10 mouse cellular contexts compared by ENCODE assay signal in the genomic region with DNA sequence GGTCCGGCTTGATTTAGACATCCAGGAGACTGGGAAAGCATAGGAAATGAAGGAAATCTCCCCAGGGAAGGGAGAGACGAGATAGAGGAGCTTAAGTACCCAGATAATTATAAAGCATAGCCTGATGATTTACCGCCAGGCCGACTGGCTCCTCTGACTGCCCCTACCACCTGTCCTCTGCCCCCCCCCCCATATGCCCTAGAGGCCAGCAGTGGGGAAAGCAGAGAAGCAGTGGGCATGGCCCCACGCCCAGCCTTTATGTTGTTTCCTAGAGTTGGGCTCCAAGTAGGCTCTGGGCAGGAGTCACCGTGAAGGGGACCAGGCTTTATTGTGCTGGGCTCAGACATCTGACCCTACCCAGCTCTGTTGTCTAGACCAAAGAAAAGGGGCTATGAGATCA. TPM values are rescaled to one million over a fixed set of nuclear protein-coding genes. Genes with fewer than 3 reads are reported as not detected.
A peak's percentile ranks its signal among the peaks of the same experiment; 100 is the strongest.
DNase-seq lines count a peak whose midpoint lies in the region; ATAC-seq lines count a peak whose summit lies in the region.
"Had no signal": no experiment of that assay in that cellular context is flagged by ENCODE, and none has a peak within 500 bp of the region (broad histone marks: within the 10 kb centered on the region; RNA-seq: fewer than 3 reads in every experiment).

No protein-coding gene starts in this region.

- peak overlapping the region; percentile 69; the same call in 1 of the 2 replicates for H3K27ac ChIP-seq in hindbrain, embryonic 14.5 days
- H3K27ac ChIP-seq in hindbrain, embryonic 11.5 days (ENCODE audit: low read depth, low read length): no peak overlapping the region
- H3K27ac ChIP-seq in midbrain, embryonic 16.5 days (ENCODE audit: low read length): peak overlapping the region; percentile 56; the same call in 1 of the 2 replicates
- no peak overlapping the region for H3K27ac ChIP-seq in midbrain, embryonic 11.5 days (ENCODE audit: low read depth, low read length)
- H3K27ac ChIP-seq: macrophage had no signal

- peaks cover 69% of the 10 kb centered on the region for H3K36me3 ChIP-seq in hindbrain, embryonic 14.5 days (replicated peaks; ENCODE audit: control insufficient read depth, insufficient read depth)
- H3K36me3 ChIP-seq in hindbrain, embryonic 11.5 days (ENCODE audit: control insufficient read depth, insufficient read depth, low read length): no peaks in the 10 kb centered on the region
- H3K36me3 ChIP-seq in midbrain, embryonic 16.5 days (ENCODE audit: control insufficient read depth, insufficient read depth, low read length): peaks cover 4% of the 10 kb centered on the region
- no peaks in the 10 kb centered on the region for H3K36me3 ChIP-seq in midbrain, embryonic 11.5 days (ENCODE audit: control insufficient read depth, insufficient read depth, low read length)

- H3K4me2 ChIP-seq in hindbrain, embryonic 14.5 days (replicated peaks): no peak overlapping the region
- H3K4me2 ChIP-seq in hindbrain, embryonic 11.5 days (replicated peaks; ENCODE audit: low read depth, low read length): no peak overlapping the region
- no peak overlapping the region for H3K4me2 ChIP-seq in midbrain, embryonic 16.5 days (ENCODE audit: low read length)
- no peak overlapping the region for H3K4me2 ChIP-seq in midbrain, embryonic 11.5 days
- H3K4me2 ChIP-seq: limb, embryonic 15.5 days had no signal

- H3K4me1 ChIP-seq in hindbrain, embryonic 14.5 days (replicated peaks; ENCODE audit: control insufficient read depth, insufficient read depth, low read length): peaks cover 28% of the 10 kb centered on the region
- H3K4me1 ChIP-seq in hindbrain, embryonic 11.5 days (replicated peaks; ENCODE audit: control insufficient read depth, insufficient read depth, low read length): peaks cover 4% of the 10 kb centered on the region; the same call in 1 of the 2 replicates
- H3K4me1 ChIP-seq in midbrain, embryonic 16.5 days (ENCODE audit: control insufficient read depth, insufficient read depth, low read length): peaks cover 20% of the 10 kb centered on the region
- H3K4me1 ChIP-seq in midbrain, embryonic 11.5 days (ENCODE audit: control insufficient read depth, insufficient read depth, low read length): no peaks in the 10 kb centered on the region; the same call in 1 of the 2 replicates

- H3K27me3 ChIP-seq in hindbrain, embryonic 14.5 days (ENCODE audit: control insufficient read depth, insufficient read depth, low read length): no peaks in the 10 kb centered on the region
- H3K27me3 ChIP-seq in hindbrain, embryonic 11.5 days (ENCODE audit: control insufficient read depth, insufficient read depth, low read length): no peaks in the 10 kb centered on the region; the same call in 1 of the 2 replicates
- H3K27me3 ChIP-seq in midbrain, embryonic 16.5 days (ENCODE audit: control insufficient read depth, insufficient read depth, low read depth, low read length): no peaks in the 10 kb centered on the region
- peaks cover 3% of the 10 kb centered on the region for H3K27me3 ChIP-seq in midbrain, embryonic 11.5 days (ENCODE audit: control insufficient read depth, insufficient read depth, low read length)
- H3K27me3 ChIP-seq: limb, embryonic 15.5 days had no signal

- no peak overlapping the region for H3K4me3 ChIP-seq in hindbrain, embryonic 14.5 days (replicated peaks; ENCODE audit: low read length)
- no peak overlapping the region for H3K4me3 ChIP-seq in hindbrain, embryonic 11.5 days (ENCODE audit: low read depth, low read length)
- H3K4me3 ChIP-seq in midbrain, embryonic 16.5 days (ENCODE audit: low read depth, low read length): no peak overlapping the region
- no peak overlapping the region for H3K4me3 ChIP-seq in midbrain, embryonic 11.5 days (ENCODE audit: low read depth, low read length)
- H3K4me3 ChIP-seq: limb, embryonic 15.5 days had no signal

- no peak overlapping the region for H3K9ac ChIP-seq in hindbrain, embryonic 14.5 days
- H3K9ac ChIP-seq in hindbrain, embryonic 11.5 days (ENCODE audit: low read depth, low read length): no peak overlapping the region
- H3K9ac ChIP-seq in midbrain, embryonic 16.5 days (ENCODE audit: low read depth, low read length): no peak overlapping the region
- no peak overlapping the region for H3K9ac ChIP-seq in midbrain, embryonic 11.5 days (ENCODE audit: low read length)
- H3K9ac ChIP-seq: limb, embryonic 15.5 days had no signal

- DNase-seq in cerebellum, adult 9-10 months: peak; percentile 63
- no peak for DNase-seq in cerebellum, postnatal 36 days
- DNase-seq in hindbrain, embryonic 14.5 days (ENCODE audit: low spot score): no peak
- no peak for DNase-seq in hindbrain, embryonic 11.5 days (ENCODE audit: low spot score)
- no peak for DNase-seq in midbrain, embryonic 11.5 days (ENCODE audit: low spot score, missing footprints)
- DNase-seq in thymus, postnatal 14 days: no peak

- no peaks in the 10 kb centered on the region for H3K9me3 ChIP-seq in hindbrain, embryonic 14.5 days (ENCODE audit: control insufficient read depth, low read length)
- no peaks in the 10 kb centered on the region for H3K9me3 ChIP-seq in hindbrain, embryonic 11.5 days (ENCODE audit: control insufficient read depth, low read length)
- H3K9me3 ChIP-seq in midbrain, embryonic 16.5 days (replicated peaks; ENCODE audit: control insufficient read depth, low read length, poor library complexity, severe bottlenecking): no peaks in the 10 kb centered on the region
- no peaks in the 10 kb centered on the region for H3K9me3 ChIP-seq in midbrain, embryonic 11.5 days (ENCODE audit: control insufficient read depth, low read length)
- H3K9me3 ChIP-seq: limb, embryonic 15.5 days had no signal

- ATAC-seq in hindbrain, embryonic 14.5 days (ENCODE audit: low FRiP score): no peak
- ATAC-seq in hindbrain, embryonic 11.5 days (ENCODE audit: low FRiP score): no peak
- ATAC-seq in midbrain, embryonic 16.5 days: no peak
- ATAC-seq in midbrain, embryonic 11.5 days (ENCODE audit: low FRiP score): no peak
- ATAC-seq in inflammation-experienced regulatory T-cells, adult 6 months: no peak

- WGBS in hindbrain, embryonic 14.5 days: 26% methylated on average over 6 of the region's 6 CpGs
- WGBS in hindbrain, embryonic 11.5 days: 67% methylated on average over 6 of the region's 6 CpGs
- WGBS in midbrain, embryonic 16.5 days: 27% methylated on average over 6 of the region's 6 CpGs
- 83% methylated on average over 6 of the region's 6 CpGs for whole genome bisulfite sequencing in midbrain, embryonic 11.5 days

RNA-seq across cellular contexts. Expression of gene Ppara, which starts 46.0 kb away (rescaled TPM):
- 1.2 and 1.6 TPM in 2 replicates for polyA plus RNA-seq in hindbrain, embryonic 14.5 days (2014; fragmentation: Nextera tagmentation; extraction: Ambion mirVana)
- polyA plus RNA-seq in hindbrain, embryonic 11.5 days (2014; fragmentation: Nextera tagmentation; extraction: Ambion mirVana): 0.49 and 1.5 TPM in 2 replicates
- polyA plus RNA-seq in midbrain, embryonic 16.5 days (2015; fragmentation: Nextera tagmentation; extraction: Ambion mirVana): 1.5 and 1.9 TPM in 2 replicates
- polyA plus RNA-seq in midbrain, embryonic 11.5 days (2014; fragmentation: Nextera tagmentation; extraction: Ambion mirVana): 0.62 and 0.92 TPM in 2 replicates
- not detected for polyA plus RNA-seq in inflammation-experienced regulatory T-cells, adult 6 months (2017; shearing (Covaris generic))
- polyA plus RNA-seq: macrophage had no signal

Comparison
In these comparisons a context has a peak if more than half of its experiments do, and no peak if none do; other contexts are left out.
1. H3K27ac ChIP-seq: peak in hindbrain, embryonic 14.5 days (single experiment) and midbrain, embryonic 16.5 days (single experiment); none in hindbrain, embryonic 11.5 days (single experiment) and midbrain, embryonic 11.5 days (single experiment).